Mouse (Mus musculus) thymus, postnatal 0 days (tissue): ENCODE results near the gene Pex5. TPM values are rescaled to one million over a fixed set of nuclear protein-coding genes. Genes with fewer than 3 reads are reported as not detected.

Source experiments
- DNase-seq: peaks from one replicate; pipeline ENCODE4 v3.0.0-alpha.2; 2015; ENCODE audit warnings: low spot score
- polyA plus RNA-seq: library from polyadenylated mRNA; unstranded; fragments of >200 nt; fragmentation: Nextera tagmentation; extraction: Ambion mirVana; gene quantifications from 2 replicates; pipeline ENCODE4 v1.2.1, GENCODE M21; 2015

Gene Pex5
- polyA plus RNA-seq, 1 experiment from 2014 or later: 29.9 TPM

GRCm38 (mm10) chr6:124373584-124374206, 41.2 kb downstream of the Pex5 start:
- DNase-seq: no peak

GRCm38 (mm10) chr6:124364328-124364727, 50.5 kb downstream of the Pex5 start:
- no peak for DNase-seq

GRCm38 (mm10) chr6:124360549-124360948, 54.3 kb downstream of the Pex5 start:
- no peak for DNase-seq

DNA sequence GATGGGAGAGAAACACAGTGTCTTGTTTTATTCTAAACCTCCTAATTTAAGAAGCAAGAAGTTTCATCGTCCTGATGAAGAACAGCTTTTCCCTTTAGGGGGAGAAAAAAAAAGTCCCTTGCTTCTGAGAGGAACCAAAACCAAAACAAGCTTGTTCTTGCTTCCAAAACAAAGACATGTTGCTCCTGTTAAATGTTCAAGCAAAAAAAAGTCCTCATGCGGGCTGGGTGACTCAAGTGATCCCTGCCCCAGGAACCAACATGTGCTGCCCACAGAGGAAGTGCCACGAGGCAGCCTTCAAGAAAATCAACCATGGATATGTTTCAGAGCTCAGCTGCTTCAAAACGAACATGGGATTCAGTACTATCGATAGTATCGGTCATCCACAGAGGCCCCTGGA, 55.9 kb downstream of the Pex5 start:
- no peak for DNase-seq

DNA sequence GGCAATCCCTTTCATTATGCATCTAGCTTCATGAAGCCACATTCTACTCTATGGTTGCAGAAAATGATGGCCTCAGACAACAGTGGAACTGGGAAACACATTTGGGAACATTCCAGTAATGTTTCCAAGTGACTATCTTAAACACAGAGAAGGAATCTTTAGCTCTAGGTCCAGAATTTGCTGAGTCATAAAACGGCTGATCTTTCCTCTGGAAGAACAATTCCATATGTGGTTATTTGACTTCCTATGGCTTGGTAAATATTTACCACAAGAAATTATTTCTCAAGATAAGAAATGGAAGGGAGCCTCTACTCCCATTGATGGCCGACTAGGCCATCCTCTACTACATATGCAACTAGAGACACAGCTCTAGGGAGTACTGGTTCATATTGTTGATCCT, 61.6 kb downstream of the Pex5 start:
- DNase-seq: no peak

Other genes starting within 250 kb of the Pex5 start
- gene Vmn2r27, start 183.2 kb downstream of the Pex5 start, polyA plus RNA-seq: not detected in 2 replicates
- gene Cd163, start 110.4 kb downstream of the Pex5 start, polyA plus RNA-seq: 1.1 TPM in 2 replicates
- 2.7 and 2.9 TPM in 2 replicates for gene Clstn3, start 49.7 kb upstream of the Pex5 start, polyA plus RNA-seq
- 0.67 and 0.85 TPM in 2 replicates for gene C1rl, start 78.0 kb upstream of the Pex5 start, polyA plus RNA-seq
- gene C1ra, start 97.3 kb upstream of the Pex5 start, polyA plus RNA-seq: 6.5 and 7.4 TPM in 2 replicates
- 10.1 and 11.2 TPM in 2 replicates for gene C1s1, start 127.3 kb upstream of the Pex5 start, polyA plus RNA-seq
- gene C1rb, start 155.2 kb upstream of the Pex5 start, polyA plus RNA-seq: not detected in 2 replicates
- 0.10 and 0.15 TPM in 2 replicates for gene C1s2, start 221.0 kb upstream of the Pex5 start, polyA plus RNA-seq
- 77.7 and 80.4 TPM in 2 replicates for gene Lpcat3, start 248.0 kb upstream of the Pex5 start, polyA plus RNA-seq